Mouse (Mus musculus) limb, embryonic 14.5 days (tissue): ENCODE data around the gene Ice1. TPM values are rescaled to one million over a fixed set of nuclear protein-coding genes. Genes with fewer than 3 reads are reported as not detected.

Experiments
- ATAC-seq: fragments of 200-750 bp; cut with Nextera tagmentation; 2 replicates; pipeline ENCODE4 v1.8.0; 2017; ENCODE audit warnings: low read depth, moderate number of reproducible peaks, moderate TSS enrichment; ENCODE audit not compliant: low FRiP score
- DNase-seq: peaks from one replicate; pipeline ENCODE4 v3.0.0-alpha.2; 2015; ENCODE audit warnings: low spot score
- H3K27ac ChIP-seq: fragments of 300-500 bp; sonication (generic); replicated peaks from 2 replicates; pipeline ENCODE4 v1.5.1; 2014; ENCODE audit warnings: low read depth, mild to moderate bottlenecking, low read length, moderate library complexity, mixed read lengths
- H3K27me3 ChIP-seq: fragments of 300-500 bp; sonication (generic); 2 replicates; pipeline ENCODE4 v1.6.1; 2014; ENCODE audit warnings: low read length, mixed read lengths; ENCODE audit not compliant: control insufficient read depth, insufficient read depth
- H3K36me3 ChIP-seq: fragments of 300-500 bp; sonication (generic); 2 replicates; pipeline ENCODE4 v1.6.1; 2014; ENCODE audit warnings: mild to moderate bottlenecking, low read length, moderate library complexity, mixed read lengths; ENCODE audit not compliant: control insufficient read depth, insufficient read depth
- H3K4me1 ChIP-seq: fragments of 300-500 bp; sonication (generic); 2 replicates; pipeline ENCODE4 v1.6.1; 2014; ENCODE audit warnings: antibody characterized with exemption, low read length, mixed read lengths; ENCODE audit not compliant: control insufficient read depth, insufficient read depth
- H3K4me2 ChIP-seq: fragments of 300-500 bp; sonication (generic); replicated peaks from 2 replicates; pipeline ENCODE4 v1.6.1; 2014; ENCODE audit warnings: low read depth, mild to moderate bottlenecking, low read length, moderate library complexity; ENCODE audit not compliant: severe bottlenecking
- H3K4me3 ChIP-seq: fragments of 300-500 bp; sonication (generic); replicated peaks from 2 replicates; pipeline ENCODE4 v1.5.1; 2014; ENCODE audit warnings: low read length
- H3K9ac ChIP-seq: fragments of 300-500 bp; sonication (generic); 2 replicates; pipeline ENCODE4 v1.6.1; 2014; ENCODE audit warnings: mild to moderate bottlenecking, low read depth, low read length, moderate library complexity; ENCODE audit not compliant: severe bottlenecking
- H3K9me3 ChIP-seq: fragments of 300-500 bp; sonication (generic); 2 replicates; pipeline ENCODE4 v1.6.1; 2016; ENCODE audit warnings: low read length; ENCODE audit not compliant: control insufficient read depth
- POLR2A ChIP-seq: fragments of 200-500 bp; IDR thresholded peaks from 2 replicates; pipeline ENCODE4 v1.8.0; 2012; ENCODE audit warnings: inconsistent platforms, mild to moderate bottlenecking, moderate library complexity, borderline replicate concordance; ENCODE audit not compliant: insufficient read depth, insufficient read length; ENCODE audit errors: extremely low read depth
- WGBS: fragments of 180-500 bp; shearing (Covaris S2); extraction: QIAGEN DNeasy Blood & Tissue Kit; methylation state at CpG from one replicate; pipeline ENCODE4 v1.1.7; 2014; 5-methylcytosine and 5-hydroxymethylcytosine counted together
- polyA plus RNA-seq, 2 experiments: library from polyadenylated mRNA; depleted of rRNA in 1 of 2; stranded (reverse) in 1 of 2; unstranded in 1 of 2; fragments of >200 nt; fragmentation: Nextera tagmentation in 1 of 2; extraction: Ambion mirVana in 1 of 2; gene quantifications; 2 replicates each; pipeline versions ENCODE4 v1.2.1 to v1.2.3; 2012 to 2014

Gene Ice1
- polyA plus RNA-seq, 2 experiments = 40.7 to 64.4 TPM

- H3K4me3 ChIP-seq = no peak overlapping the region
- no peaks in the 10 kb centered on the region for H3K9me3 ChIP-seq
- H3K27me3 ChIP-seq = no peaks in the 10 kb centered on the region
- WGBS = 91% methylated on average over 4 of the region's 4 CpGs
- no peak overlapping the region for H3K9ac ChIP-seq
- no peak overlapping the region for H3K4me2 ChIP-seq
- DNase-seq = no peak
- no peaks in the 10 kb centered on the region for H3K4me1 ChIP-seq
- no peak for ATAC-seq
- H3K36me3 ChIP-seq = peaks cover 10% of the 10 kb centered on the region; the same call in 1 of the 2 replicates
- no peak for TF ChIP-seq POLR2A
- H3K27ac ChIP-seq = no peak overlapping the region
Measured at GRCm38 (mm10) chr13:70626416-70626815, 11.0 kb downstream of the Ice1 start.

DNA sequence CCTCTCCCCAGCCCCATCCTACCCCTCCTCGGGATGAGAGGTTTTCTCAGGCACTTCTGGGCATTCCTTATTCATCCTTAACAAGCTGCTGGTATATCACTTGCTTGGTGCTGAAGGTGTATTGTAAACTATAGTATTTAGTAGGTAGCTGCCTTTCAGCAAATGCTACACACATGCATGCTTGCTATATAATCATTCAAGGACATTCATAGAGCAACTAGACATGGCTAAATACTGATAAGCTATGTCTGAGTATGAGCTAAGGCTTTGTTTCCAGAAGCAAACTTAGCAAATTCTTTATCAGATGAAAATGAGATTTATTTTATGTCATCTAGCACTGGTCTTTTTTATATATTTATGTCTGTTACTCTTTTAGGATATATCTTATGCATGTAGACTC is 11.8 kb downstream of the Ice1 start:
- no peaks in the 10 kb centered on the region for H3K4me1 ChIP-seq
- no peaks in the 10 kb centered on the region for H3K27me3 ChIP-seq
- DNase-seq = no peak
- no peak overlapping the region for H3K4me3 ChIP-seq
- H3K36me3 ChIP-seq = peaks cover 15% of the 10 kb centered on the region; the same call in 1 of the 2 replicates
- 53% methylated on average over 1 of the region's 1 CpGs for WGBS
- H3K4me2 ChIP-seq = no peak overlapping the region
- TF ChIP-seq POLR2A = no peak
- no peak for ATAC-seq
- no peak overlapping the region for H3K27ac ChIP-seq
- H3K9ac ChIP-seq = no peak overlapping the region
- no peaks in the 10 kb centered on the region for H3K9me3 ChIP-seq

DNA sequence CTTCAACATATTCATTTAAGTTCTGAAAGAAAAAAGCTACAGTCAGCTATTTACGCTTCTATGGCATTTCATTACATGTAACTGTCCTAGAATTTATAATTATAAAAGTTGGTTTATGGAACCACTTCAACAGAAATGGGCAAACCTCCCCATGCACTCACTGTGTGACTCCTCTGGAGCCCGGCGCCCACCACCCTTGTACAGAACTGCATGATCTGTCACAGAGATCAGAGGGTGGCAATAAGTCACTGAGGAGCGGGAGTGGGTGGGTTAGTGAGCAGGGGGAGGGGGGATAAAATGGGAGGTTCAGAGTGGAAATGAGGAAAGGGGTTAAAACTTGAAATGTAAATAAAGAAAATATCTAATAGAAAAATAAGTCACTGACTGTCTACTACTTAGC is 13.0 kb downstream of the Ice1 start:
- ATAC-seq (no peak), DNase-seq (no peak)
- Histone ChIP-seq H3K36me3 (peaks cover 21% of the 10 kb centered on the region; the same call in 1 of the 2 replicates), H3K4me1 (no peaks in the 10 kb centered on the region), H3K4me3 (no peak overlapping the region), H3K9me3 (no peaks in the 10 kb centered on the region), H3K27ac (no peak overlapping the region), H3K27me3 (no peaks in the 10 kb centered on the region), H3K4me2 (no peak overlapping the region), H3K9ac (no peak overlapping the region)
- no peak for TF ChIP-seq POLR2A
- 86% methylated on average over 4 of the region's 4 CpGs for WGBS

DNA sequence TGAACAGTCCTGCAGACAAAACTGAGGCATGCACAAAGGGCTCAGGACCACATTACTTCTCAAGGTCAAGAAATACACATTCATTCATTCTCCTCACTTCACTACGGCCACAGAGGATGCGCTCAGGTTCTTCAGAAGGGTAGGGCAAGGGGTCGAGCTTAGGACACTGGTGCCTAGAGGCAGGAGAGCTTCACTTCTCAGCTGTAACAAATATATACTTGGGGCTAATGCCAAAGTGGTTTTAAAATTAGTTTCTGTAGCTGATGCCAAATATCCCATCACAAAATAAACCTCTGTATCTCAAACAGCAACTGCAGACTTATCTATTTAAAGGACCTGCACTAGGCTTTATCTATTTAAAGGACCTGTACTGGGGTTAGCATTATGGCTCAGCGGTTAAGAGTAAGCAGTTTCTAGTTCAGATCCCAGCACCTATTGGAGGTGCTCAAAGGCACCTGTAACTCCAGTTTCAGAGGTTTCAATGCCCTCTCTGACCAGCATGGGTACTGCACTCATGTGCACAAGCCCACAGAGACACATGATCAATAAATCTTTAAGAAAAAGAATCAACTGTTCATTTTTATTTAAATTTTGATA is 14.9 kb downstream of the Ice1 start:
- WGBS = 94% methylated on average over 4 of the region's 4 CpGs
- Histone ChIP-seq H3K9ac (no peak overlapping the region), H3K27ac (no peak overlapping the region), H3K9me3 (no peaks in the 10 kb centered on the region), H3K4me1 (no peaks in the 10 kb centered on the region), H3K4me3 (no peak overlapping the region), H3K36me3 (peaks cover 36% of the 10 kb centered on the region), H3K4me2 (no peak overlapping the region), H3K27me3 (no peaks in the 10 kb centered on the region)
- no peak for DNase-seq
- no peak for TF ChIP-seq POLR2A
- no peak for ATAC-seq

GRCm38 (mm10) chr13:70621509-70621908 is 15.9 kb downstream of the Ice1 start:
- no peaks in the 10 kb centered on the region for H3K27me3 ChIP-seq
- TF ChIP-seq POLR2A = no peak
- no peaks in the 10 kb centered on the region for H3K4me1 ChIP-seq
- DNase-seq (no peak), ATAC-seq (no peak)
- WGBS = 96% methylated on average over 8 of the region's 9 CpGs
- H3K27ac ChIP-seq = no peak overlapping the region
- H3K4me2 ChIP-seq = no peak overlapping the region
- no peaks in the 10 kb centered on the region for H3K9me3 ChIP-seq
- no peak overlapping the region for H3K4me3 ChIP-seq
- no peak overlapping the region for H3K9ac ChIP-seq
- peaks cover 46% of the 10 kb centered on the region for H3K36me3 ChIP-seq

DNA sequence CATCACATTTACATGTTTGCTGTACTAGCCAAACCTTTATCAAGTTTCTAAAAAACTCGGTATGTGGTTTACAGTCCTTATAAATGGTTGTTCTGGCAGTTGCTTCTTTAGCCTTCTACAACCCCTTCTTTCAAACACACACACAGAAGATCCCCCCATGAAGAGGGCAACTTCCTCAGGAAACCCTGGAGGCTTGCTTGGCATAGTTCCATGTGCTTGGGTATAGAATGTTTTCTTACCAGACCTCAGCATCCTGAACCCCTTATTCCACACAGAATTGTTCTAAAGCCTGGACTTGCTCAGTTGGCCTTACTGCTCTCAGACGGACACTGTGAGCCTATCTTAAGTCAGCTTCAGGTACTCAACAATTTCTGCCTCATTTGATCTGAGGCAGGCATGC is 24.6 kb downstream of the Ice1 start:
- no peak overlapping the region for H3K4me3 ChIP-seq
- ATAC-seq (no peak), DNase-seq (no peak)
- H3K4me2 ChIP-seq = no peak overlapping the region
- H3K4me1 ChIP-seq = no peaks in the 10 kb centered on the region
- no peak overlapping the region for H3K27ac ChIP-seq
- no peak for TF ChIP-seq POLR2A
- 78% methylated on average over 2 of the region's 2 CpGs for WGBS
- H3K9me3 ChIP-seq = no peaks in the 10 kb centered on the region
- H3K9ac ChIP-seq = no peak overlapping the region
- H3K36me3 ChIP-seq = peaks cover 82% of the 10 kb centered on the region
- H3K27me3 ChIP-seq = no peaks in the 10 kb centered on the region
